Mouse (Mus musculus) hindbrain, embryonic 13.5 days (tissue): Measurements from ENCODE around the gene Cers6. TPM values are rescaled to one million over a fixed set of nuclear protein-coding genes. Genes with fewer than 3 reads are reported as not detected.
A peak's percentile ranks its signal among the peaks of the same experiment; 100 is the strongest.

Experiments used
- ATAC-seq: fragments of 200-750 bp; cut with Nextera tagmentation; 2 replicates; pipeline ENCODE4 v1.8.0; 2017; ENCODE audit warnings: moderate TSS enrichment; ENCODE audit not compliant: low FRiP score
- H3K27ac ChIP-seq: fragments of 300-500 bp; sonication (generic); 2 replicates; pipeline ENCODE4 v1.5.1; 2015; ENCODE audit warnings: inconsistent platforms, mild to moderate bottlenecking, moderate library complexity
- H3K27me3 ChIP-seq: fragments of 300-500 bp; sonication (generic); 2 replicates; pipeline ENCODE4 v1.6.1; 2015; ENCODE audit warnings: mild to moderate bottlenecking, inconsistent platforms
- H3K36me3 ChIP-seq: fragments of 300-500 bp; sonication (generic); 2 replicates; pipeline ENCODE4 v1.6.1; 2015; ENCODE audit warnings: mild to moderate bottlenecking, inconsistent platforms
- H3K4me1 ChIP-seq: fragments of 300-500 bp; sonication (generic); replicated peaks from 2 replicates; pipeline ENCODE4 v1.6.1; 2015; ENCODE audit warnings: inconsistent platforms
- H3K4me2 ChIP-seq: fragments of 300-500 bp; sonication (generic); 2 replicates; pipeline ENCODE4 v1.6.1; 2015; ENCODE audit warnings: inconsistent platforms, mild to moderate bottlenecking, moderate library complexity
- H3K4me3 ChIP-seq: fragments of 300-500 bp; sonication (generic); 2 replicates; pipeline ENCODE4 v1.5.1; 2015; ENCODE audit warnings: mild to moderate bottlenecking, inconsistent platforms
- H3K9ac ChIP-seq: fragments of 300-500 bp; sonication (generic); 2 replicates; pipeline ENCODE4 v1.6.1; 2015; ENCODE audit warnings: mild to moderate bottlenecking, inconsistent platforms
- H3K9me3 ChIP-seq: fragments of 300-500 bp; sonication (generic); 2 replicates; pipeline ENCODE4 v1.6.1; 2016; ENCODE audit warnings: inconsistent platforms
- WGBS: fragments of 180-500 bp; shearing (Covaris S2); methylation state at CpG from one replicate; pipeline ENCODE4 v1.1.7; 2015; 5-methylcytosine and 5-hydroxymethylcytosine counted together
- polyA plus RNA-seq: library from polyadenylated mRNA; unstranded; fragments of >200 nt; fragmentation: Nextera tagmentation; extraction: Ambion mirVana; gene quantifications from 2 replicates; pipeline ENCODE4 v1.2.1, GENCODE M21; 2015

Cers6 gene
- polyA plus RNA-seq: 64.5 and 66.6 TPM in 2 replicates

DNA sequence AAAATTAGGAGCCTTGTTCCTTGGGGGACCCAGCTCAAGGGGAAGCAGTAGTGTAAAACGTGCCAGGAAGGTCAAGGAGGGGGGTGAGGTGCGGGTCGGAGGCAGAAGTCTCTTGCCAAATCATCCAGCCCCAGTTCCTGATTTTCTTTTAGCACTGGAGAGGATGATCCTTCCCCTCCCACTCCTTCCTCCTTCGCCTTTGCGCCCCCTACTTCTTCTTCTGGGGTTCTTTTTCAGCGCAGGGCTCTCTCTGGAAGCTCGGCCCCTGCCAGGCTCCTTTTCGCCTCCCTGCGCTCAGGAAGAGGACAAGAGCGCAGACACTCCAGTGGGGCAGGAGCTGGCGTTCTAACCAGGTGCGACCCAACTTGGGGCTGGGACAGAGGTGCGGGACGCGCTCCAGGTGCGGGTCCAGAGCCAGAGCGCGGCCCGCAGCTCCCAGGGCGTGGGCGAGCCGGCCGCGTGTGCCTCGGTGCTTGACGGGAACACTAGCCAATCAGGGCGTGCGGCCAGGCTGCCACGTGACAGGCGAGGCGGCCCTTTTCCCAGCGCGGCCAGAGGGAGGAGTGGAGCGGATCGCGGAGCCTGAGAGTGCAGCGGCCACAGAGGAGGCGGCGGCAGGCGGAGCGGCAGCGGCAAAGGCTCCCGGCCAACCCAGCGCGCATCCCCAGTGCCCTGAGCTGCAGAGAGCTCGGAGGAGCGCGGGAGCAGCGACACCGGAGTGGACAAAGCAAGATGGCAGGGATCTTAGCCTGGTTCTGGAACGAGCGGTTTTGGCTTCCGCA lies at the start of gene Cers6:
Cers6 (plus strand) TSS at position 538 of the 782 bp plus-strand sequence.
- peak within 1 kb of the TSS; percentile 88 for H3K4me3 ChIP-seq

DNA sequence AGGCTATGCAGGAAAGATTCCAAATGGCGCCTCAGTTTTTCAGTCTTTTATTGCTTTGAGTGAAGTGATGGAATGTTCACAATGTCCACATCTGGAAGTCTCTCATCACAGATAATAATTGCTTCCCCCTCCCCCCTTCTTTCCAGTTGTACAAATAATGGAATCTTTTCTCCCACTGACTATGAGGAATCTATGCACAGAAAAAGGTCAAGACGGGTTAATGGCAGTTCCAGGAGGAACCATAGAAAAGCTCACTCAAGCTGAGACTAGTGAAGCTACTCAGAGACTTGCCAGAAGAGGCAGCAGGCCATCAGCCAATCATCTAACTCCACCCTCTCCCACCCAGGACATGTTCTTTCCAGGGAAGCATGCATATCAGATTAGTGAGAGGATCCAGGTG lies 46.8 kb upstream of the Cers6 start:
- Histone ChIP-seq H3K4me2 (no peak overlapping the region), H3K27me3 (no peaks in the 10 kb centered on the region), H3K9ac (no peak overlapping the region), H3K4me1 (no peaks in the 10 kb centered on the region), H3K27ac (no peak overlapping the region), H3K36me3 (no peaks in the 10 kb centered on the region), H3K9me3 (no peaks in the 10 kb centered on the region), H3K4me3 (no peak overlapping the region)
- ATAC-seq: no peak
- 42% methylated on average over 2 of the region's 2 CpGs for WGBS

More for the DNA sequence above, at the start of gene Cers6:
- Histone ChIP-seq H3K9me3 (no peaks in the 10 kb centered on the region), H3K27me3 (no peaks in the 10 kb centered on the region), H3K4me1 (peaks cover 20% of the 10 kb centered on the region), H3K36me3 (no peaks in the 10 kb centered on the region), H3K4me2 (peak within 1 kb of the TSS; percentile 65), H3K9ac (peak within 1 kb of the TSS; percentile 97), H3K27ac (peak within 1 kb of the TSS; percentile 93)
- WGBS: under 1% methylated on average over 45 of the region's 53 CpGs
- ATAC-seq: peak; percentile 98

DNA sequence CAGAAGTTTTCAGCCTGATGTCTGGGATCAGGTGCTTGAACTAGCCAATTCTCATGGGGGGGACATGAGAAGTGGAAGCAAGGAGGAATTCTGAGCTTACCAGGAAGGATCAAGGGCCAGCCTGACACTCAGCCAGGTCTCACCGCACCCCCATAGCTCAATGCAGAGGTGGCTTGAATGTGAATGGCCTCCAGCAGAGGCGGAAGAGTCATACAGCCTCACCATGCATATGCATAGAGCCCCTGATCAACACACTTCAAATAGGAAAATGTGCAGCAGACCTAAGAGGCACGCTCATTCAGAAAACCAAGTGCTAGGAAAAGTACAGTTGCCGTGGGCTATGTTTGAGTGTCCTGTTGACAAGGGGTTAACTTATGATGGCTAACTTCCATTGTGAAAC lies 42.2 kb upstream of the Cers6 start:
- WGBS: 68% methylated on average over 4 of the region's 4 CpGs
- ATAC-seq: no peak
- no peak overlapping the region for H3K9ac ChIP-seq
- H3K4me2 ChIP-seq: no peak overlapping the region
- H3K36me3 ChIP-seq: no peaks in the 10 kb centered on the region
- H3K27me3 ChIP-seq: no peaks in the 10 kb centered on the region
- no peak overlapping the region for H3K27ac ChIP-seq
- no peaks in the 10 kb centered on the region for H3K9me3 ChIP-seq
- H3K4me3 ChIP-seq: no peak overlapping the region
- no peaks in the 10 kb centered on the region for H3K4me1 ChIP-seq

DNA sequence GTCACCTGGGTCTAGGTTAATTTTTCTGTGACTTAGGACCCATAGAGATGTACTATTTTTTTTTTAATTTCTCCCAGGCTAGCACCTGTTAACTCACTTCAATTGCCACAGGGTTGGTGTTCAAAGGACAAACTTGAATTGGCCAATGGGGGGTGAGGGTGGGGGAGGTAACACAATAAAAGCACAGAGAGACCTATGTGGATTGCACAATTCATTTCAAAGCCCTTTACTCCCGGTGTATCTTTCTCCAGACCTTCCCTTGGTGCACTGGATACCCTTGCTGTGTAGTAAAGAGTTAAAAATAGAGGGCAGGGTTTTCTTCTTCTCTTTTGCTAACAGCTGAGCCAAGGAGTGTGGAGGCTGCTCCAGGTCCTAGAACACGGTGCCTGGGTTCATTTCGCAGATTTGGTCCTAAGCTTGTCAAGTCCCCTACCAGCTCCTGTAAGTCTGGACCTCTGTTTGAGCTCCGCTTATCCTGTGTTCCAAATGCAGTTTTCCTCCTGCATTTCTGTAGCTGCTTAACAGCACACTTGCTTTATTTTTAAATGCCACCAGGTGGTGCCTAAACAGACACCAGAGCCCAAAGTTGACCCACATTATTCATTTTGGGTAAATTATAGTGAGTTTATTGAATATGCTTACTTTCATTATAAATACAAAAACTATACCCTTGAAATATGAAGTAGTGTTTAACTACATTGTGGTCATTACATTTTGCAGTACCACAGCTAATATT lies 38.9 kb upstream of the Cers6 start:
- H3K36me3 ChIP-seq: no peaks in the 10 kb centered on the region
- 73% methylated on average over 4 of the region's 4 CpGs for WGBS
- no peaks in the 10 kb centered on the region for H3K4me1 ChIP-seq
- no peaks in the 10 kb centered on the region for H3K27me3 ChIP-seq
- no peak overlapping the region for H3K27ac ChIP-seq
- H3K9me3 ChIP-seq: no peaks in the 10 kb centered on the region
- no peak for ATAC-seq
- no peak overlapping the region for H3K4me2 ChIP-seq
- H3K9ac ChIP-seq: no peak overlapping the region
- no peak overlapping the region for H3K4me3 ChIP-seq

DNA sequence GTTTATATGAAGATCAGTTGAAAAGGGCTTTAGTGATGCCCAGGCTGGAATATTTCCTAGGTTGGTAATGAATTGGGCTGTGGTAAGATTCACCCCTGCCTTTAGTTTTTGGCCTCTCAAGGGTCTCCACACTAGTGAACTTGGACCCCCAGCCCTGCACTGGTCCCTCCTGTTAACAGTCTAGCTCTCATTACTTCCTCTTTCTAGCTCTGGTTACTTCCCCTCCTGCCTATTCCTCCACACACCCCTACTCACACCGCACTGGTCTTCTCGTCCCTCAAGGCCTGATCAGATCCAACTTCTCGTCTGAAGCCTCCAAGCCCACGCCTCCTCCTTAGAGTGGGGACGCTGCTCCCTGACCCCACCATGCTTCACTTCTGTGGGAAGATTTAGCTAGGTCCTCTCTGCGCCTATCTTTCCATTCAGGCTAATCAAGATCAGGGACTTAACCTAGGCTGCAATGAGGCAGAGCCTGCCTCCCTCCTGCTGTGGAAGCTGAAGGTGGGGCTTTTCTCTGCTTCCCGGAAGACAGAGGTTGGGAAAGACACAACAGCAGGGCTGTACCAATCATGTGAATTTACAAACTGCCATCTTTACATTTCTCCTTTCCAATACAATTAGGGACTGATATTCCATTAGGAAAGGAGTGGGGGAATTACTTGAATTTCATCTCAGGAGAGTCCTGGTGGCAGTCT lies 35.8 kb upstream of the Cers6 start:
- H3K27me3 ChIP-seq: no peaks in the 10 kb centered on the region
- H3K36me3 ChIP-seq: no peaks in the 10 kb centered on the region
- no peaks in the 10 kb centered on the region for H3K4me1 ChIP-seq
- H3K4me3 ChIP-seq: no peak overlapping the region
- WGBS: 75% methylated on average over 7 of the region's 7 CpGs
- no peak overlapping the region for H3K9ac ChIP-seq
- no peaks in the 10 kb centered on the region for H3K9me3 ChIP-seq
- H3K27ac ChIP-seq: no peak overlapping the region
- H3K4me2 ChIP-seq: no peak overlapping the region
- ATAC-seq: no peak

DNA sequence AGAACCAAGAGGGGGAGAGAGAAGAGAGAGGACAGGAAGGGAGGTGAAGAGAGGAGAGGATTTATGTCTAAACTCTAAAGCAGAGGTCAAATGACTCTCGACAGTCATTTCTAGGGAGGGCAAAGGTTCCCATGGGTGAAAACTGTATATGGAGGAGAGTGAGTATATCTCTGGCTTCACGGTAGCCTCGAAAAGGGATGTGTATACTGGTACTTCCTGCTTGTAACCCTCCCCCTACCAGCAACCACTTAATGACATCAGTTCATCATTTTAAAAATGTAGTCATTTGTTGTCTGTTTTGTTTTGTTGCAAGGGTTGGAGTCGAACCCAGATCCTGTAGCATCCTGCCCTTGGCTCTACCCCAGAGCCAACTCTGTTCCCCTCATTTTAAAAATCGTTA lies 17.9 kb upstream of the Cers6 start:
- ATAC-seq: no peak
- WGBS: 90% methylated on average over 5 of the region's 5 CpGs
- H3K9me3 ChIP-seq: no peaks in the 10 kb centered on the region
- no peaks in the 10 kb centered on the region for H3K27me3 ChIP-seq
- H3K27ac ChIP-seq: no peak overlapping the region
- no peak overlapping the region for H3K9ac ChIP-seq
- H3K4me2 ChIP-seq: no peak overlapping the region
- H3K4me1 ChIP-seq: no peaks in the 10 kb centered on the region
- H3K4me3 ChIP-seq: no peak overlapping the region
- H3K36me3 ChIP-seq: no peaks in the 10 kb centered on the region

DNA sequence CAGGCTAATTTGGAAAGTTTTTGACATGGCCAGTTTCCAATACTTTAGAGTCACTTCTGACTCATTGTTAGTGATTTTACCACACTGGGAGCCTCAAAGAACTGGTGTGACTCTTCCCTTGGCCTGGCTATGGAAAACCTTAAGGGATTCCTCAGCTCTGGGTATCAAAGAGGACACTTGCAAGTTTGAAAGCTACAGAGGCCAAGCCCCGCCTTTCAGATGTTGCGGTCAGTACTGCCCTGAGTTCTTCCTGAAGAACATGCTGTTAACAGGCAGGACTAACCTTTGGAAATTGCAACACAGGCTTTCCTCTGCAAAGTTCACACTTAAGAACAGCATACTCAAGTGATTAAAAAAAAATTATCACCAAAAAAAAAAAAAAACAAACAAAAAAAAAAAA lies 16.7 kb upstream of the Cers6 start:
- Histone ChIP-seq H3K9ac (no peak overlapping the region), H3K27ac (no peak overlapping the region), H3K4me1 (no peaks in the 10 kb centered on the region), H3K27me3 (no peaks in the 10 kb centered on the region), H3K4me2 (no peak overlapping the region), H3K9me3 (no peaks in the 10 kb centered on the region), H3K36me3 (no peaks in the 10 kb centered on the region), H3K4me3 (no peak overlapping the region)
- no peak for ATAC-seq
- WGBS: 85% methylated on average over 2 of the region's 2 CpGs

DNA sequence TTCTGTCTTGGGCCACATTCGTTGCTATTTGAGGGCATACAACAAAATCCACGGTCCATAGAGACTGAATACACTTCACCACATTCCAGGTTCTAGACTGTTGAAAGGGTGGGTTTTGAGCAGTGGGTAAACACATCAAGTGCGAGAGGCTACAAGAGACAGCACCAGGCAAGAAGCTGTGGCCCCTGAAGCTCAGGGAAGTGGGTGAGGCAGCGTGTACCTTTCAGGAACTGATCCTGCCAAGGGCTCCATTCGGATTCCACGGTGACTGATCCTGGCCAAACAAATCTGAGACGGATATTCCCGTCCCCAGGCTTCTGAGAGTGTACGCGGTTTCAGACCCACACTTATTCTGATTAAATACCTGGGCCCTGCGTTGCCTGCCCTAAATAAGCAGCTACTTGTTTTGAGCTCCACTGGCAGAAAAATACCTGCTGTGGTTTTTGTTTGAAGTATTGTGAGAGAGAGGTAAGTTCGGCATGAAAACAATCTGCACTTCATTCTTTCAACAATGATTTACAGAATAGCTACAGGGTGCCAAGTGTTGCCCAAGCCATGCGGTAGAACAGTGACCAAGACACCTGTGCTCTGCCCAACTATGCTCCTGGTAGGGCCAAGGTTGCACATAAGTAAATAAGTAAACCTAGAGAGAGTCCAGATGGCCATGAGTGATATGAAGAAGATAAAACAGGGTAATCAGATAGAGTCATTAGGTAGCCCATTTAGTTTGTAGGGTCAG lies 16.1 kb upstream of the Cers6 start:
- Histone ChIP-seq H3K27me3 (no peaks in the 10 kb centered on the region), H3K36me3 (no peaks in the 10 kb centered on the region), H3K4me3 (no peak overlapping the region), H3K9me3 (no peaks in the 10 kb centered on the region), H3K27ac (no peak overlapping the region), H3K9ac (no peak overlapping the region), H3K4me1 (no peaks in the 10 kb centered on the region), H3K4me2 (no peak overlapping the region)
- ATAC-seq: no peak
- WGBS: 84% methylated on average over 13 of the region's 13 CpGs

DNA sequence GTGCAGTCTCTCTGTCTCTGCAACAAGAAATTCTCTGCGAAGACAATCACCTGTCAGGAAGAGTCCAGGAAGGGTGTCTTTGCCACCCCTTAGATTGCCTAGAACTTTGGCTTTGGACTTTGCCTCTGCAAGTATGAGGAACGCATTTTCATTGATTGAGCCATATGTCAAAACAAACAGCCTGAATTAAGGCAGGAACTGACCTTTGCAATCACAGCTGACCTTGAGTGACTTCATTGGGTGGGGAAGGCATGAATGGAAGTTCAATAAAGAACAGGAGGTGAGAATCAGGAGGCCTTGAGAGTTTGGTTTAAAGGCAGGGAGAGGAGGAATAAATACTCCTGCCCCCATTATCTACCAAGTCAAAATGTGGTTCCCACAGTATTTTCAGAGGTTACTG lies 850 bp upstream of the Cers6 start:
- Histone ChIP-seq H3K4me3 (peak overlapping the region; percentile 88), H3K9ac (peak overlapping the region; percentile 97)
- no peak for ATAC-seq

DNA sequence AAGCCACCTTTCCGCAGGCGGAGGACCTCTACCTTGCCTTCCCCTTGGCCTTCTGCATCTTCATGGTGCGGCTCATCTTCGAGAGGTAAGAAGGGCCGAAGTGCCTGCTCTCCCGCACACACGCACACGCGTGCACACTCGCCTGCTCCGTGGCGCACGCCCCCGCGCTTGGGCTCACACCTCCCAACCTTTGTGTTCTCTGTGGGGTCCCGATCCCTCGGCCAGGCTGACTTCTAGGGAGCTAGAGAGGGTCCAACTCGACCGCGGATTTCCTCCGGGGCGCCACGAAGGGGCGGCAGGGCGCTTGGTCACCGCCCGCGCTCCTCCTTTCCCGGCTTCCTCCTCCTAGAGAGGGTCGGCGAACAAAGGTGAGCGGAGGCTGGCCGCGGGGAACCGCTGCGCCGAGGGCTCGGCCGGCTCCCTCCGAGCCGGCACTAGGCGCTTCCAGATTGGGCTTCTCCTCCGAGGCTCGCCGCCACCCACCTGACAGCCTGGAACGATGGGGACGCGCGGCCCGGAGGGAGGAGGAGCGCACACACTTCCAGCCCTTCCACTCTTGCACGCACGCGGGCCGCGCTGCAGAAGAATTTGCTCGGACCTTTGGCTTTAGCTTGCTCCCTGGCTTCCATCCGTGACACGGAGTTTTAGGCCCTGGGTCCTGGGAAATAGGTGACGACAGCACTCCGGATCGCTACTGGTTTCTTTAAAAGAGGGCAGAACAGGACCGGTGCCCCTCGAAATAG lies 651 bp downstream of the Cers6 start:
- Histone ChIP-seq H3K9ac (peak overlapping the region; percentile 97), H3K4me2 (peak overlapping the region; percentile 65), H3K36me3 (no peaks in the 10 kb centered on the region), H3K9me3 (no peaks in the 10 kb centered on the region), H3K27ac (peak overlapping the region; percentile 93), H3K4me3 (peak overlapping the region; percentile 88), H3K4me1 (peaks cover 26% of the 10 kb centered on the region), H3K27me3 (no peaks in the 10 kb centered on the region)
- WGBS: under 1% methylated on average over 64 of the region's 64 CpGs
- peak; percentile 79 for ATAC-seq

More for the DNA sequence above, 850 bp upstream of the Cers6 start:
- WGBS: 66% methylated on average over 2 of the region's 2 CpGs
- Histone ChIP-seq H3K9me3 (no peaks in the 10 kb centered on the region), H3K27ac (no peak overlapping the region), H3K27me3 (no peaks in the 10 kb centered on the region), H3K36me3 (no peaks in the 10 kb centered on the region), H3K4me2 (peak overlapping the region; percentile 65), H3K4me1 (peaks cover 18% of the 10 kb centered on the region)

DNA sequence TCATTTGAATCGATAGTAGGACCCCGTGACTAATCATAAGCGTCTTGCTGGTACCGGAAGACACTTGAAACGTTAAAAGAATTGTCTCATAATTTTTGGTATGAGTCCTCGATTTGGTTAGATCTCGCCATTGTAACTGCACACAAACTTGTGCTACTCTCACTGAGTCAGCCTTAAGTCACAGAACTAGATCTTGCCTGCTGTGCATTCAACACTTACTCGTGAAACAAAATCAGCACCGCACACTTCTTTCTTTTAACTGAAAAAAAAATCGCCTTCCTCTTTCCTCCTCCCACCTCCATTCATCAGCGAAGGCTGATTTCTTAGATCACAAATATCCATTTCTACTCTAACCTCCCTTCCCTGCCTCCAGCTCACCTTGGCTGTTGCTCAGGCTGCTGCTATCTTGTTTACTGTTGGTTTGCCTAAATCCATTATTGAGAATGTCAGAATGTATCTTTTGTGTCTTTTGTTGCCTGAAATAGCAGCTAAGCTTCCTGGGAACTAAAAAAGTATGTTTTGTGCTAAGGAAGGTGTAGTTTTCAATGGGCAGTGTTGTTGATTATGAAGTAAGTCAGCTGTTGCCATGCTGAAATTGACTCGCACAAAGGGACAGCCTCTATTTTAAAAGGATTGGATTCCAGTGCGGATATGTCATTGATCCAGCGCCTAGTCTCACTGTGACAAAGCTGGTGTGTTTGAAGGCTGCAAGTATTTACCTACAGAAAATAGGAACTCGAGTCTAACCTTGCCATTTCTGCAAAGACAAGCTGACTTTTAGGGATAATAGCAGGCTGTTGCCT lies 1.4 kb downstream of the Cers6 start:
- H3K27me3 ChIP-seq: no peaks in the 10 kb centered on the region
- H3K4me1 ChIP-seq: peaks cover 33% of the 10 kb centered on the region
- 5% methylated on average over 15 of the region's 15 CpGs for WGBS
- H3K4me2 ChIP-seq: peak overlapping the region; percentile 65
- H3K36me3 ChIP-seq: no peaks in the 10 kb centered on the region
- peak overlapping the region; percentile 93 for H3K27ac ChIP-seq
- no peak for ATAC-seq
- H3K9ac ChIP-seq: peak overlapping the region; percentile 97
- no peaks in the 10 kb centered on the region for H3K9me3 ChIP-seq
- peak overlapping the region; percentile 88 for H3K4me3 ChIP-seq
